Mouse (Mus musculus): Measurements from ENCODE around the gene Zfp169.

GRCm38 (mm10) chr13:48540488-48540887, 27.2 kb upstream of the Zfp169 start:
- no peak for TF ChIP-seq CTCF (IDR thresholded peaks at IDR 0.05; ENCODE audit: low read depth)
- TF ChIP-seq EP300 (IDR thresholded peaks at IDR 0.05; ENCODE audit: low read depth), result no peak
